Mouse (Mus musculus) C2C12 (cell line): Measurements from ENCODE around the gene Clcn3. TPM values are rescaled to one million over a fixed set of nuclear protein-coding genes. Genes with fewer than 3 reads are reported as not detected.

ENCODE experiments used
- H3K27me3 ChIP-seq: one replicate; pipeline ENCODE4 v1.6.1; 2011; ENCODE audit not compliant: control insufficient read depth, insufficient read depth, insufficient read length
- H3K36me3 ChIP-seq: one replicate; pipeline ENCODE4 v1.6.1; 2011; ENCODE audit not compliant: control insufficient read depth, insufficient read depth
- H3K4me3 ChIP-seq: one replicate; pipeline ENCODE4 v1.5.1; 2011; ENCODE audit warnings: mild to moderate bottlenecking, control low read depth; ENCODE audit not compliant: poor library complexity, insufficient read depth, severe bottlenecking
- H3K79me2 ChIP-seq: one replicate; pipeline ENCODE4 v1.6.1; 2011; ENCODE audit not compliant: control insufficient read depth, insufficient read depth
- H3K79me3 ChIP-seq: one replicate; pipeline ENCODE4 v1.6.1; 2011; ENCODE audit warnings: low read depth, control low read depth
- H3ac ChIP-seq: one replicate; pipeline ENCODE3; 2011; ENCODE audit warnings: low read depth; ENCODE audit not compliant: control insufficient read depth, insufficient read length
- CEBPB ChIP-seq: IDR thresholded peaks from one replicate; pipeline ENCODE4 v1.6.1; 2011; ENCODE audit warnings: low read depth, mild to moderate bottlenecking, control low read depth, moderate library complexity
- CTCF ChIP-seq: IDR thresholded peaks from one replicate; pipeline ENCODE4 v1.5.1; 2011; ENCODE audit not compliant: control insufficient read depth, insufficient read depth, insufficient read length
- FOSL1 ChIP-seq: IDR thresholded peaks from one replicate; pipeline ENCODE4 v1.8.0; 2011; ENCODE audit warnings: mild to moderate bottlenecking, low read length; ENCODE audit not compliant: poor library complexity, insufficient read depth, severe bottlenecking
- MAX ChIP-seq: IDR thresholded peaks from one replicate; pipeline ENCODE4 v1.6.1; 2011; ENCODE audit warnings: mild to moderate bottlenecking, control low read depth
- MYOD1 ChIP-seq: IDR thresholded peaks from one replicate; pipeline ENCODE4 v1.6.1; 2011; ENCODE audit warnings: low read depth; ENCODE audit not compliant: control insufficient read depth, insufficient read length
- MYOG ChIP-seq: IDR thresholded peaks from one replicate; pipeline ENCODE4 v1.6.1; 2011; ENCODE audit not compliant: control insufficient read depth, insufficient read length; ENCODE audit errors: extremely low read depth
- USF1 ChIP-seq: IDR thresholded peaks from one replicate; pipeline ENCODE4 v1.6.1; 2011; ENCODE audit warnings: low read depth, mild to moderate bottlenecking, control low read depth, moderate library complexity
- polyA plus RNA-seq: library from polyadenylated mRNA; unstranded; fragments of >200 nt; fragmentation: generic; extraction: Trizol; gene quantifications from one replicate; pipeline ENCODE4 v1.2.1, GENCODE M21; 2012; ENCODE audit warnings: missing spikeins

Gene Clcn3
- polyA plus RNA-seq, 1 experiment, result 4.4 TPM

- Histone ChIP-seq H3K4me3 (no peak overlapping the region), H3K79me2 (no peaks in the 10 kb centered on the region), H3ac (no peak overlapping the region), H3K27me3 (no peaks in the 10 kb centered on the region), H3K36me3 (peaks cover 63% of the 10 kb centered on the region), H3K79me3 (no peaks in the 10 kb centered on the region)
- TF ChIP-seq MYOD1 (no peak), CEBPB (no peak), MAX (no peak), CTCF (no peak), FOSL1 (no peak), USF1 (no peak), MYOG (no peak)
These were observed 70.5 kb downstream of the Clcn3 start for GRCm38 (mm10) chr8:60912554-60912953.

- Histone ChIP-seq H3K27me3 (no peaks in the 10 kb centered on the region), H3K79me2 (no peaks in the 10 kb centered on the region), H3K79me3 (no peaks in the 10 kb centered on the region), H3K4me3 (no peak overlapping the region), H3K36me3 (peaks cover 63% of the 10 kb centered on the region), H3ac (no peak overlapping the region)
- no peak for TF ChIP-seq CTCF
- TF ChIP-seq MAX, result no peak
- TF ChIP-seq USF1, result no peak
- TF ChIP-seq MYOG, result no peak
- no peak for TF ChIP-seq CEBPB
- TF ChIP-seq MYOD1, result no peak
- no peak for TF ChIP-seq FOSL1
These were observed 71.0 kb downstream of the Clcn3 start for GRCm38 (mm10) chr8:60912081-60912480.

- TF ChIP-seq FOSL1 (no peak), MYOD1 (peak; percentile 33), CEBPB (no peak)
- Histone ChIP-seq H3K79me3 (peaks cover 68% of the 10 kb centered on the region), H3K79me2 (peaks cover 99% of the 10 kb centered on the region), H3ac (no peak overlapping the region), H3K4me3 (no peak overlapping the region), H3K27me3 (no peaks in the 10 kb centered on the region), H3K36me3 (peaks cover 74% of the 10 kb centered on the region)
These were observed 83.0 kb downstream of the Clcn3 start for GRCm38 (mm10) chr8:60900147-60900546.

- no peak overlapping the region for H3K4me3 ChIP-seq
- H3K36me3 ChIP-seq, result peaks cover 76% of the 10 kb centered on the region
- H3ac ChIP-seq, result no peak overlapping the region
- H3K27me3 ChIP-seq, result no peaks in the 10 kb centered on the region
- peaks cover 99% of the 10 kb centered on the region for H3K79me2 ChIP-seq
- H3K79me3 ChIP-seq, result peaks cover 85% of the 10 kb centered on the region
- TF ChIP-seq FOSL1, result no peak
- TF ChIP-seq CEBPB, result no peak
- no peak for TF ChIP-seq MYOD1
- no peak for TF ChIP-seq USF1
- TF ChIP-seq MAX, result no peak
- TF ChIP-seq CTCF, result no peak
- TF ChIP-seq MYOG, result no peak
These were observed 87.2 kb downstream of the Clcn3 start for GRCm38 (mm10) chr8:60895878-60896277.

- H3K79me2 ChIP-seq, result peaks cover 65% of the 10 kb centered on the region
- no peak for TF ChIP-seq MAX
- no peak for TF ChIP-seq MYOG
- no peak for TF ChIP-seq USF1
- TF ChIP-seq MYOD1, result no peak
- TF ChIP-seq CEBPB, result no peak
- TF ChIP-seq CTCF, result no peak
- no peak for TF ChIP-seq FOSL1
- H3K4me3 ChIP-seq, result no peak overlapping the region
- H3K27me3 ChIP-seq, result no peaks in the 10 kb centered on the region
- H3K36me3 ChIP-seq, result peaks cover 49% of the 10 kb centered on the region
- H3ac ChIP-seq, result no peak overlapping the region
- peaks cover 57% of the 10 kb centered on the region for H3K79me3 ChIP-seq
These were observed 91.3 kb downstream of the Clcn3 start for GRCm38 (mm10) chr8:60891757-60892156.

- H3K27me3 ChIP-seq, result no peaks in the 10 kb centered on the region
- peaks cover 52% of the 10 kb centered on the region for H3K79me2 ChIP-seq
- peaks cover 37% of the 10 kb centered on the region for H3K36me3 ChIP-seq
- H3K4me3 ChIP-seq, result peak overlapping the region; percentile 74
- TF ChIP-seq USF1 (no peak), MYOG (no peak)
- H3ac ChIP-seq, result peak overlapping the region; percentile 99
- H3K79me3 ChIP-seq, result peaks cover 50% of the 10 kb centered on the region
These were observed 92.6 kb downstream of the Clcn3 start for GRCm38 (mm10) chr8:60890520-60890874.
